Mouse (Mus musculus) adrenal gland, adult 2 months (tissue): ENCODE data around the gene Nr1d1. TPM values are rescaled to one million over a fixed set of nuclear protein-coding genes. Genes with fewer than 3 reads are reported as not detected.

Experiments
- DNase-seq: peaks from one replicate; pipeline ENCODE4 v3.0.0; 2021
- polyA plus RNA-seq: library from polyadenylated mRNA; depleted of rRNA; stranded (reverse); fragments of >200 nt; gene quantifications from 2 replicates; pipeline ENCODE4 v1.2.3, GENCODE M21; 2012
- total RNA-seq, 2 experiments: library from RNA; stranded (reverse); gene quantifications; 2 replicates each; pipeline ENCODE4 v1.2.3; 2021

Nr1d1 gene
- total and polyA plus RNA-seq, 3 experiments = 135 to 577 (median 155) TPM

GRCm38 (mm10) chr11:98770096-98770975, 4.8 kb downstream of the Nr1d1 start:
- no peak for DNase-seq

GRCm38 (mm10) chr11:98769007-98769954, 5.9 kb downstream of the Nr1d1 start:
- DNase-seq = no peak

- DNase-seq = peak; percentile 67
Measured at GRCm38 (mm10) chr11:98768127-98769006, 6.8 kb downstream of the Nr1d1 start.

GRCm38 (mm10) chr11:98767713-98768112, 7.4 kb downstream of the Nr1d1 start:
- DNase-seq = no peak

GRCm38 (mm10) chr11:98767276-98767675, 7.9 kb downstream of the Nr1d1 start:
- DNase-seq = peak; percentile 79

- DNase-seq = peak; percentile 42
Measured at GRCm38 (mm10) chr11:98766816-98767215, 8.3 kb downstream of the Nr1d1 start.

GRCm38 (mm10) chr11:98766346-98766745, 8.8 kb downstream of the Nr1d1 start:
- no peak for DNase-seq

GRCm38 (mm10) chr11:98765421-98766309, 9.5 kb downstream of the Nr1d1 start:
- peak; percentile 42 for DNase-seq

- no peak for DNase-seq
Measured at GRCm38 (mm10) chr11:98764746-98765145, 10.4 kb downstream of the Nr1d1 start.

- no peak for DNase-seq
Measured at GRCm38 (mm10) chr11:98764091-98764490, 11.0 kb downstream of the Nr1d1 start.

GRCm38 (mm10) chr11:98763502-98763861, 11.7 kb downstream of the Nr1d1 start:
- DNase-seq = no peak

GRCm38 (mm10) chr11:98762756-98763501, 12.2 kb downstream of the Nr1d1 start:
- DNase-seq = peak; percentile 70

GRCm38 (mm10) chr11:98761939-98762338, 13.2 kb downstream of the Nr1d1 start:
- DNase-seq = no peak

- no peak for DNase-seq
Measured at GRCm38 (mm10) chr11:98756711-98757110, 18.4 kb downstream of the Nr1d1 start.

GRCm38 (mm10) chr11:98755726-98756380, 19.3 kb downstream of the Nr1d1 start:
- no peak for DNase-seq

- DNase-seq = peak; percentile 84
Measured at GRCm38 (mm10) chr11:98754621-98755181, 20.4 kb downstream of the Nr1d1 start.

GRCm38 (mm10) chr11:98754151-98754620, 20.9 kb downstream of the Nr1d1 start:
- no peak for DNase-seq

- DNase-seq = no peak
Measured at GRCm38 (mm10) chr11:98753264-98753663, 21.9 kb downstream of the Nr1d1 start.
